Mouse (Mus musculus) hindbrain, postnatal 0 days (tissue): ENCODE results near the gene Rrn3. TPM values are rescaled to one million over a fixed set of nuclear protein-coding genes. Genes with fewer than 3 reads are reported as not detected.
"Not testable (repeated sequence)": the region's sequence is repeated elsewhere in the genome, so short reads cannot be mapped to it uniquely, and the experiment has no call there.

ENCODE experiments used
- ATAC-seq: fragments of 200-750 bp; cut with Nextera tagmentation; 2 replicates; pipeline ENCODE4 v1.8.0; 2017; ENCODE audit warnings: mild to moderate bottlenecking, moderate TSS enrichment, moderate library complexity
- DNase-seq: peaks from one replicate; pipeline ENCODE4 v3.0.0-alpha.2; 2015; ENCODE audit warnings: low spot score
- H3K27ac ChIP-seq: fragments of 300-500 bp; sonication (generic); 2 replicates; pipeline ENCODE4 v1.5.1; 2014; ENCODE audit warnings: mild to moderate bottlenecking
- H3K27me3 ChIP-seq: fragments of 300-500 bp; sonication (generic); 2 replicates; pipeline ENCODE4 v1.6.1; 2014; ENCODE audit warnings: low read length, mixed read lengths; ENCODE audit not compliant: insufficient read depth
- H3K36me3 ChIP-seq: fragments of 300-500 bp; sonication (generic); 2 replicates; pipeline ENCODE4 v1.6.1; 2014; ENCODE audit warnings: low read length, mixed read lengths; ENCODE audit not compliant: insufficient read depth
- H3K4me1 ChIP-seq: fragments of 300-500 bp; sonication (generic); 2 replicates; pipeline ENCODE4 v1.6.1; 2014; ENCODE audit warnings: antibody characterized with exemption, low read length, mixed read lengths; ENCODE audit not compliant: insufficient read depth
- H3K4me2 ChIP-seq: fragments of 300-500 bp; sonication (generic); 2 replicates; pipeline ENCODE4 v1.6.1; 2014; ENCODE audit warnings: low read depth, mild to moderate bottlenecking, low read length, moderate library complexity, mixed read lengths
- H3K4me3 ChIP-seq: fragments of 300-500 bp; sonication (generic); 2 replicates; pipeline ENCODE4 v1.5.1; 2014; ENCODE audit warnings: low read length
- H3K9ac ChIP-seq: fragments of 300-500 bp; sonication (generic); replicated peaks from 2 replicates; pipeline ENCODE4 v1.6.1; 2014; ENCODE audit warnings: mild to moderate bottlenecking, low read length, moderate library complexity, mixed read lengths
- H3K9me3 ChIP-seq: fragments of 300-500 bp; sonication (generic); 2 replicates; pipeline ENCODE4 v1.6.1; 2016; ENCODE audit warnings: low read length, mixed read lengths
- CTCF ChIP-seq: IDR thresholded peaks from 2 replicates; pipeline ENCODE4 v1.5.1; 2016; ENCODE audit warnings: antibody characterized with exemption, control low read depth, low read depth
- WGBS: fragments of 180-500 bp; shearing (Covaris S2); extraction: QIAGEN DNeasy Blood & Tissue Kit; methylation state at CpG from one replicate; pipeline ENCODE4 v1.1.7; 2014; 5-methylcytosine and 5-hydroxymethylcytosine counted together
- polyA plus RNA-seq: library from polyadenylated mRNA; unstranded; fragments of >200 nt; fragmentation: Nextera tagmentation; extraction: Ambion mirVana; gene quantifications from 2 replicates; pipeline ENCODE4 v1.2.1, GENCODE M21; 2015
- total RNA-seq: library from RNA; depleted of rRNA; stranded (reverse); fragments of >200 nt; gene quantifications from 2 replicates; pipeline ENCODE4 v1.2.3, GENCODE M21; 2014

The Rrn3 gene
- total and polyA plus RNA-seq, 2 experiments from 2014 or later, result 73.5 to 74.7 TPM

DNA sequence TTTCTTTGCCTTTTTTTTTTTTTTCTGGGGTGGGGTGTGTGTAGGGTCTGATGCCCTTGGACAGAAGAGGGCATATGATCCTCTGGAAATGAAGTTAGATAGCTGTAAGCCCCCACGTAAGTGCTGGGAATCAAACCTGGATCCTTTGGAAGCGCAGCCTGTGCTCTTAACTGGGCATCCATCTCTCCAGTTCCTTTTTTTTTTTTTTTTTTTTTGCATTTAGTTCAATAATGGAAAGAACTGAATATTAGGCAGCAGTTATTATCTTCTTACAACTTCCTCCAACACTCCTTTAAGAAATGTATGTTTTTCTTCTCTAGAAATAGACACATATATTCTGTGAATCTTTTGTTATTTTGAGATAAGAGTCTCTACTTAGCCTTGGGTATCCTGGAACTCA lies 22.7 kb upstream of the Rrn3 start:
- WGBS, result 96% methylated on average over 2 of the region's 2 CpGs
- H3K9ac ChIP-seq, result no peak overlapping the region
- no peaks in the 10 kb centered on the region for H3K27me3 ChIP-seq
- DNase-seq (no peak), ATAC-seq (no peak)
- no peak overlapping the region for H3K27ac ChIP-seq
- H3K36me3 ChIP-seq, result no peaks in the 10 kb centered on the region
- peaks cover 4% of the 10 kb centered on the region; the same call in 1 of the 2 replicates for H3K4me1 ChIP-seq
- no peaks in the 10 kb centered on the region for H3K9me3 ChIP-seq
- TF ChIP-seq CTCF, result no peak
- H3K4me3 ChIP-seq, result no peak overlapping the region
- H3K4me2 ChIP-seq, result no peak overlapping the region

DNA sequence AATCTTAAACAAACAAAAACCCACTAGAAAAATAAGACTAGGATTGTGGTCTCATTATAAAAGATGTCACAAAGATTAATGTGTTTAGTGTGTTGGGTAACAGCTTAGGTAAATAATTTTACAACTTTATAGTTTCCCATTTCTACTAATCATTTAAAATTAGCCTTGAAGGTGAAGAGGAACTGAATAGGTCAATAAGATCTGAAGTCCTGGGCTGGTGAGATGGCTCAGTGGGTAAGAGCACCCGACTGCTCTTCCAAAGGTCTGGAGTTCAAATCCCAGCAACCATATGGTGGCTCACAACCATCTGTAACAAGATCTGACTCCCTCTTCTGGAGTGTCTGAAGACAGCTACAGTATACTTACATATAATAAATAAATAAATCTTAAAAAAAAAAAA lies 17.7 kb upstream of the Rrn3 start:
- H3K27ac ChIP-seq, ATAC-seq, H3K4me1 ChIP-seq, H3K9ac ChIP-seq, H3K36me3 ChIP-seq, DNase-seq, H3K9me3 ChIP-seq, H3K27me3 ChIP-seq, H3K4me3 ChIP-seq, H3K4me2 ChIP-seq: not testable (repeated sequence)
- WGBS, result 91% methylated on average over 1 of the region's 1 CpGs

DNA sequence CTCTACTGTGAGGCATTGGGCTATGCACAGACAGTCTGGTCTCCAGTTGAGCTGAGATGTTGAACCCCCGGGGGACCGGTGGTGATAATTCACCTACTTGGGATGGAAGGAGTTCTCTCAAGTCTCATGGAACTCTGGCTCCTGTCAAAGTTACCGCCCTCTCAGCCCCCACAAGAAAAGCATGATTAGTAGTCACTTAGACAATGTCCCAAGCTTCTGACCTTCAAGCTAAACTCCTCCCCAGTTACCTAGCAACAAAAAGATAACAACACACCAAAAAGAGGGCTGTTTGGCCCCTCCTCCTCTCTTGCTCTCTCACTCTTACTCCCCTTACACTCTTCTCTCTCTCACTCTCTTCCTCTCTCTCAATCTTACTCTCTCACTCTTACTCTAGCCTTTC lies 16.0 kb upstream of the Rrn3 start:
- ATAC-seq (no peak), DNase-seq (no peak)
- WGBS, result 80% methylated on average over 3 of the region's 3 CpGs
- H3K27ac ChIP-seq, result no peak overlapping the region
- no peaks in the 10 kb centered on the region for H3K4me1 ChIP-seq
- no peaks in the 10 kb centered on the region for H3K9me3 ChIP-seq
- no peak overlapping the region for H3K9ac ChIP-seq
- no peak overlapping the region for H3K4me2 ChIP-seq
- TF ChIP-seq CTCF, result no peak
- no peak overlapping the region for H3K4me3 ChIP-seq
- H3K27me3 ChIP-seq, result no peaks in the 10 kb centered on the region
- no peaks in the 10 kb centered on the region for H3K36me3 ChIP-seq

DNA sequence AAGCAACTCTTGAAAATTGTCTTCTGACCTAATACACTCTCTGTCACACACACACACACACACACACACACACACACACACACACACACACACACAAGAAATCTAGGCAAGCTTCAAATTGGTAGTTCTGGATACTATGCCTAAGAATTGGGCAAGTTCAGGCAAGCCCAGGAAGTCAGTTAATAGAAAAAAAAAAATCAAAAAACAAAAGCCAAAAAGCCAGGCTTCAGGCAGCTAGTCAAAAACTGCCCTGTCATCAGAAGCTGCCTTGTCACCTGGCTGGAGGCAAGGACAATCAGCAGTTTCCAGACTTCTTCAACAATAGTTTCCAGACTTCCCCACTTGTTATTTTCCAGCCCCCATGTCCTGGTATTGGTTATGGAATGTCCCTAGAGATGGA lies 14.1 kb upstream of the Rrn3 start:
- no peak for TF ChIP-seq CTCF
- Histone ChIP-seq H3K4me2 (no peak overlapping the region), H3K27me3 (no peaks in the 10 kb centered on the region), H3K36me3 (no peaks in the 10 kb centered on the region), H3K9ac (no peak overlapping the region), H3K9me3 (no peaks in the 10 kb centered on the region), H3K4me1 (no peaks in the 10 kb centered on the region), H3K27ac (no peak overlapping the region), H3K4me3 (no peak overlapping the region)
- ATAC-seq (no peak), DNase-seq (no peak)

DNA sequence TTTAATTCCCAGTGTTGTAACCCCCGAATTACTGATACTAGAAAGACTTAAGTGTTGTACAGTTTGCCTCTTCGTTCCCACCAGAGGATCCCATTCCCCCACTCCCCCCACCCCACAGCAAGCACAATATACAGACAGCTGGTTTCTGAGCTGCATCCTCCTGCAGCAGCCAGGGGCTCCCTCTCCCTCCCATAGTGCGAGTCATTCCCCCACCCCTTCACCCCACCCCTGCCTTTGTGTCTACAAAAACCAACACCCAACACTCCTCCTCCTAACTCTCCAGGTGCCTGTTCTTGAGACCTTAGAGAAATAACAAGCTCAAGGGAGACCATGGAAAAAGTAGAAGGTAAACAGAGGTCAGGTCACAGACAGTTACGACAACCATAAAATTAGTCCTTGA lies 8.9 kb upstream of the Rrn3 start:
- not testable (repeated sequence) for DNase-seq, H3K4me1 ChIP-seq, H3K27ac ChIP-seq, H3K4me2 ChIP-seq, H3K4me3 ChIP-seq, ATAC-seq, H3K9me3 ChIP-seq, H3K36me3 ChIP-seq, H3K27me3 ChIP-seq, H3K9ac ChIP-seq
- 77% methylated on average over 4 of the region's 4 CpGs for WGBS

DNA sequence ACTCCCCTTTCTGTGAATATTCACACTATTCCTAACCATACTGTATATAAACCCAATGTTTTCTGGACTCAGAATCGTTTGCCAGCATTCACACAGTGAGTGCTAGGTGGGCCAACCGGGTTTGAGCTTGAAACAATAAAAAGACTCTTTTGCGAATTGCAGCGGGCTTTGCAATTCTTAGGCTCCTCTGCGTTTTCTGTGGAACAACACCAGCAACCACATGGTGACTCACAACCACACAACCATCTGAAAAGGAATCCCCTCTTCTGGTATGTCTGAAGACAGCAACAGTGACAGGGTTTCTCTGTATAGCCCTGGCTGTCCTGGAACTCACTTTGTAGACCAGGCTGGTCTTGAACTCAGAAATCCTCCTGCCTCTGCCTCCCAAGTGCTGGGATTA lies 8.5 kb upstream of the Rrn3 start:
- not testable (repeated sequence) for H3K9me3 ChIP-seq, DNase-seq, H3K27ac ChIP-seq, H3K4me1 ChIP-seq, H3K27me3 ChIP-seq, H3K36me3 ChIP-seq, H3K4me3 ChIP-seq, ATAC-seq, H3K4me2 ChIP-seq, H3K9ac ChIP-seq
- 88% methylated on average over 5 of the region's 5 CpGs for WGBS

DNA sequence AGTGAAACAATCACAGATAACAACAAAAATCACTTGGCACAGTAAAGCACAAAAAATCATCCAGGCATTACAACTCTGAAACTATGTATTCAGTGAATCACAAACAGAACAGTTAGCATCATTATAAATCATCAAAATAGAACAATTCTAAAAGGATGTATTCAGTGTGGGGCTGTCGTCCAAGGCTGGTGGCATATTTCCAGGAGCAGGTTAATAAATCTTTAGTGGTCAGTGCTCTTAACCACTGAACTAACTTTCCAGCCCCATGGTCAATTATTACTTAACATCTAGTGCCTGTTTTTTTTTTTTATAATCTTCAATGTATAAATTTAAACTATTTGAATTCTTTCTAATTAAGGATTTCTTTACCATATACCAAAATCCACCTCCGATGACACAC lies 6.5 kb upstream of the Rrn3 start:
- H3K9ac ChIP-seq, H3K4me3 ChIP-seq, H3K27ac ChIP-seq, DNase-seq, H3K36me3 ChIP-seq, H3K9me3 ChIP-seq, H3K27me3 ChIP-seq, H3K4me2 ChIP-seq, ATAC-seq, H3K4me1 ChIP-seq: not testable (repeated sequence)
- WGBS, result 75% methylated on average over 2 of the region's 2 CpGs

DNA sequence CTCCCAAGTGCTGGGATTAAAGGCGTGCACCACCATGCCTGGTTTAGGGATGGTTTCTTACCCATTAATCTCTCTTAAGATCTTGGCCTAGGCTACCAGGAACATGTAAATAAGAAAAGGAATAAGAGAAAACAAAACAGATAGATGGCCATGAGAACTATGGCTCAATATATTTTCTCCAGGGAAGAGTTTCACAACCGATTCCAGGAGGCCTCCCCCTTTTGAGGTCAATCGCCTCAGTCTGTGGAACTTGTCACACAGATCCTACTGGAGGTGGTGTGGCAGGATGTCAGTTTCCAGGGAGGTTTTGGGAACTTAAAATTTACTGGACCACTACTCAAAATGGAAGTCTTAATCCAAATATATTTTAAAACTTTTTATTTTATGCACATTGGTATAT lies 5.9 kb upstream of the Rrn3 start:
- H3K27me3 ChIP-seq, ATAC-seq, H3K9ac ChIP-seq, H3K9me3 ChIP-seq, H3K36me3 ChIP-seq, H3K4me3 ChIP-seq, DNase-seq, H3K27ac ChIP-seq, H3K4me1 ChIP-seq, H3K4me2 ChIP-seq: not testable (repeated sequence)
- WGBS, result 85% methylated on average over 3 of the region's 3 CpGs
